Mouse (Mus musculus): ENCODE measurements at regions not wholly inside any gene's neighbourhood (a gene's known extent, or its start where the extent isn't known, plus 50 kb on each side); places are given as distances from the start of the nearest gene placed in this dataset.

- H3K27ac ChIP-seq (ENCODE audit: low read depth), result no peak overlapping the region
- H3K9ac ChIP-seq (ENCODE audit: low read length), result no peak overlapping the region
- whole genome bisulfite sequencing, result 91% methylated on average over 10 of the region's 10 CpGs
- H3K4me1 ChIP-seq (replicated peaks; ENCODE audit: control insufficient read depth, insufficient read depth, low read length), result peaks cover 7% of the 10 kb centered on the region; the same call in 1 of the 2 replicates
- H3K4me2 ChIP-seq (ENCODE audit: low read length), result no peak overlapping the region
- H3K9me3 ChIP-seq (ENCODE audit: control insufficient read depth, low read length), result no peaks in the 10 kb centered on the region
- H3K27me3 ChIP-seq (replicated peaks; ENCODE audit: control insufficient read depth, insufficient read depth, low read length), result no peaks in the 10 kb centered on the region
- no peaks in the 10 kb centered on the region for H3K36me3 ChIP-seq (ENCODE audit: control insufficient read depth, insufficient read depth, low read length)
- H3K4me3 ChIP-seq (ENCODE audit: low read depth, low read length), result no peak overlapping the region
- DNase-seq (ENCODE audit: low spot score), result no peak
- no peak for ATAC-seq (replicated peaks; ENCODE audit: low FRiP score, low TSS enrichment, low read depth)
These were observed 122.3 kb upstream of the Krtap11-1 start for GRCm38 (mm10) chr16:89693321-89693720.

- Histone ChIP-seq H3K27me3 (replicated peaks; ENCODE audit: control insufficient read depth, insufficient read depth, low read length) (no peaks in the 10 kb centered on the region), H3K4me2 (ENCODE audit: low read length) (no peak overlapping the region), H3K4me3 (ENCODE audit: low read depth, low read length) (no peak overlapping the region), H3K4me1 (replicated peaks; ENCODE audit: control insufficient read depth, insufficient read depth, low read length) (no peaks in the 10 kb centered on the region), H3K9ac (ENCODE audit: low read length) (no peak overlapping the region), H3K36me3 (ENCODE audit: control insufficient read depth, insufficient read depth, low read length) (no peaks in the 10 kb centered on the region), H3K27ac (ENCODE audit: low read depth) (no peak overlapping the region), H3K9me3 (ENCODE audit: control insufficient read depth, low read length) (no peaks in the 10 kb centered on the region)
- DNase-seq (ENCODE audit: low spot score), result no peak
- 90% methylated on average over 6 of the region's 6 CpGs for WGBS
- ATAC-seq (replicated peaks; ENCODE audit: low FRiP score, low TSS enrichment, low read depth), result no peak
These were observed 108.5 kb upstream of the Krtap11-1 start for GRCm38 (mm10) chr16:89679438-89679837.

- 74% methylated on average over 6 of the region's 6 CpGs for WGBS
- no peaks in the 10 kb centered on the region for H3K27me3 ChIP-seq (replicated peaks; ENCODE audit: control insufficient read depth, insufficient read depth, low read length)
- no peak overlapping the region for H3K4me3 ChIP-seq (ENCODE audit: low read depth, low read length)
- ATAC-seq (replicated peaks; ENCODE audit: low FRiP score, low TSS enrichment, low read depth) (no peak), DNase-seq (ENCODE audit: low spot score) (no peak)
- no peak overlapping the region for H3K9ac ChIP-seq (ENCODE audit: low read length)
- no peaks in the 10 kb centered on the region for H3K4me1 ChIP-seq (replicated peaks; ENCODE audit: control insufficient read depth, insufficient read depth, low read length)
- no peaks in the 10 kb centered on the region for H3K36me3 ChIP-seq (ENCODE audit: control insufficient read depth, insufficient read depth, low read length)
- no peak overlapping the region for H3K4me2 ChIP-seq (ENCODE audit: low read length)
- no peak overlapping the region for H3K27ac ChIP-seq (ENCODE audit: low read depth)
- no peaks in the 10 kb centered on the region for H3K9me3 ChIP-seq (ENCODE audit: control insufficient read depth, low read length)
These were observed 107.5 kb upstream of the Krtap11-1 start for GRCm38 (mm10) chr16:89678446-89679015.

- Histone ChIP-seq H3K4me3 (ENCODE audit: low read depth, low read length) (no peak overlapping the region), H3K36me3 (ENCODE audit: control insufficient read depth, insufficient read depth, low read length) (no peaks in the 10 kb centered on the region), H3K9me3 (ENCODE audit: control insufficient read depth, low read length) (no peaks in the 10 kb centered on the region), H3K27me3 (replicated peaks; ENCODE audit: control insufficient read depth, insufficient read depth, low read length) (no peaks in the 10 kb centered on the region), H3K4me1 (replicated peaks; ENCODE audit: control insufficient read depth, insufficient read depth, low read length) (no peaks in the 10 kb centered on the region), H3K4me2 (ENCODE audit: low read length) (no peak overlapping the region), H3K27ac (ENCODE audit: low read depth) (no peak overlapping the region), H3K9ac (ENCODE audit: low read length) (no peak overlapping the region)
- ATAC-seq (replicated peaks; ENCODE audit: low FRiP score, low TSS enrichment, low read depth) (no peak), DNase-seq (ENCODE audit: low spot score) (no peak)
- 65% methylated on average over 13 of the region's 13 CpGs for WGBS
These were observed 104.2 kb upstream of the Krtap11-1 start for GRCm38 (mm10) chr16:89675009-89675785.

GRCm38 (mm10) chr16:89674159-89674902 is 103.3 kb upstream of the Krtap11-1 start:
- Histone ChIP-seq H3K27me3 (replicated peaks; ENCODE audit: control insufficient read depth, insufficient read depth, low read length) (no peaks in the 10 kb centered on the region), H3K27ac (ENCODE audit: low read depth) (no peak overlapping the region), H3K9ac (ENCODE audit: low read length) (no peak overlapping the region), H3K4me1 (replicated peaks; ENCODE audit: control insufficient read depth, insufficient read depth, low read length) (no peaks in the 10 kb centered on the region), H3K4me2 (ENCODE audit: low read length) (no peak overlapping the region), H3K9me3 (ENCODE audit: control insufficient read depth, low read length) (no peaks in the 10 kb centered on the region), H3K36me3 (ENCODE audit: control insufficient read depth, insufficient read depth, low read length) (no peaks in the 10 kb centered on the region), H3K4me3 (ENCODE audit: low read depth, low read length) (no peak overlapping the region)
- 90% methylated on average over 16 of the region's 16 CpGs for WGBS
- DNase-seq (ENCODE audit: low spot score), result no peak
- ATAC-seq (replicated peaks; ENCODE audit: low FRiP score, low TSS enrichment, low read depth), result no peak

GRCm38 (mm10) chr16:89671188-89671726 is 100.3 kb upstream of the Krtap11-1 start:
- no peaks in the 10 kb centered on the region for H3K27me3 ChIP-seq (replicated peaks; ENCODE audit: control insufficient read depth, insufficient read depth, low read length)
- H3K27ac ChIP-seq (ENCODE audit: low read depth), result no peak overlapping the region
- H3K4me2 ChIP-seq (ENCODE audit: low read length), result no peak overlapping the region
- H3K4me1 ChIP-seq (replicated peaks; ENCODE audit: control insufficient read depth, insufficient read depth, low read length), result no peaks in the 10 kb centered on the region
- no peak overlapping the region for H3K4me3 ChIP-seq (ENCODE audit: low read depth, low read length)
- no peak for ATAC-seq (replicated peaks; ENCODE audit: low FRiP score, low TSS enrichment, low read depth)
- no peaks in the 10 kb centered on the region for H3K9me3 ChIP-seq (ENCODE audit: control insufficient read depth, low read length)
- no peak for DNase-seq (ENCODE audit: low spot score)
- WGBS, result 78% methylated on average over 9 of the region's 9 CpGs
- H3K9ac ChIP-seq (ENCODE audit: low read length), result no peak overlapping the region
- no peaks in the 10 kb centered on the region for H3K36me3 ChIP-seq (ENCODE audit: control insufficient read depth, insufficient read depth, low read length)

GRCm38 (mm10) chr16:89660071-89660470 is 89.1 kb upstream of the Krtap11-1 start:
- WGBS, result 75% methylated on average over 2 of the region's 2 CpGs
- Histone ChIP-seq H3K27me3 (replicated peaks; ENCODE audit: control insufficient read depth, insufficient read depth, low read length) (no peaks in the 10 kb centered on the region), H3K27ac (ENCODE audit: low read depth) (no peak overlapping the region), H3K4me1 (replicated peaks; ENCODE audit: control insufficient read depth, insufficient read depth, low read length) (no peaks in the 10 kb centered on the region), H3K9me3 (ENCODE audit: control insufficient read depth, low read length) (no peaks in the 10 kb centered on the region), H3K4me2 (ENCODE audit: low read length) (no peak overlapping the region), H3K4me3 (ENCODE audit: low read depth, low read length) (no peak overlapping the region), H3K36me3 (ENCODE audit: control insufficient read depth, insufficient read depth, low read length) (no peaks in the 10 kb centered on the region), H3K9ac (ENCODE audit: low read length) (no peak overlapping the region)
- no peak for DNase-seq (ENCODE audit: low spot score)
- ATAC-seq (replicated peaks; ENCODE audit: low FRiP score, low TSS enrichment, low read depth), result no peak

- H3K9ac ChIP-seq (ENCODE audit: low read length), result no peak overlapping the region
- no peak overlapping the region for H3K27ac ChIP-seq (ENCODE audit: low read depth)
- H3K4me3 ChIP-seq (ENCODE audit: low read depth, low read length), result no peak overlapping the region
- DNase-seq (ENCODE audit: low spot score), result no peak
- 75% methylated on average over 3 of the region's 3 CpGs for WGBS
- no peaks in the 10 kb centered on the region for H3K36me3 ChIP-seq (ENCODE audit: control insufficient read depth, insufficient read depth, low read length)
- H3K9me3 ChIP-seq (ENCODE audit: control insufficient read depth, low read length), result no peaks in the 10 kb centered on the region
- no peaks in the 10 kb centered on the region for H3K4me1 ChIP-seq (replicated peaks; ENCODE audit: control insufficient read depth, insufficient read depth, low read length)
- no peak overlapping the region for H3K4me2 ChIP-seq (ENCODE audit: low read length)
- no peak for ATAC-seq (replicated peaks; ENCODE audit: low FRiP score, low TSS enrichment, low read depth)
- no peaks in the 10 kb centered on the region for H3K27me3 ChIP-seq (replicated peaks; ENCODE audit: control insufficient read depth, insufficient read depth, low read length)
These were observed 85.1 kb upstream of the Krtap11-1 start for GRCm38 (mm10) chr16:89656036-89656435.

All from intestine, embryonic 14.5 days (tissue).